Mouse (Mus musculus): Measurements from ENCODE around the gene Thbs1. TPM values are rescaled to one million over a fixed set of nuclear protein-coding genes. Genes with fewer than 3 reads are reported as not detected.

Thbs1 gene
- polyA plus RNA-seq, 1 experiment, result 9.8 TPM

DNA sequence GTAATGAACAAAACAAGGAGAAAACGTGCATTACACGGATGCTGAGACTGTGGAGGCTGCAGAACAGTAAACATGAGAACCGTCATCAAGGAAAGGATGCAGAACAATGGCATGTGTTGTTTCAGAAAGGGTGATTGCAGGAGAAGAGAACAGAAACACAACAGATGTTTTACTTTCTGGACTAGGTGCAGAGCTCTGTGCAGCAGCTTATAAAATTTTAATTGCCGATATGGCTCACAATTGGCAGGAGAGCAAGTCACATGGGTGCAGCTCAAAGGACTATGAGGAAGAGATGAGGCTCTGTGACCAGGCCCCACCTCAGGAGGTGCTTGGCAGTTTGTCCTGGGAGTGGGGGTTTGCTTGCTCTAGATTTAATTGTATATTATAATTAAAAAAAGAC lies 12.6 kb upstream of the Thbs1 start:
- no peak for TF ChIP-seq CTCF (IDR thresholded peaks at IDR 0.05; ENCODE audit: extremely low read depth, insufficient read length, insufficient replicate concordance, low read depth, low read length)
- TF ChIP-seq POLR2A (IDR thresholded peaks at IDR 0.05; ENCODE audit: low read depth, low read length), result no peak
- 22% methylated on average over 4 of the region's 4 CpGs for WGBS
- Histone ChIP-seq H3K4me1 (ENCODE audit: control insufficient read depth, insufficient read depth, insufficient read length, low read length) (no peaks in the 10 kb centered on the region), H3K36me3 (ENCODE audit: control insufficient read depth, insufficient read depth, low read length) (no peaks in the 10 kb centered on the region), H3K27ac (ENCODE audit: insufficient read depth, low read depth, low read length) (no peak overlapping the region), H3K27me3 (ENCODE audit: control insufficient read depth, insufficient read depth, low read length) (no peaks in the 10 kb centered on the region), H3K4me3 (ENCODE audit: low read depth, low read length) (no peak overlapping the region)

DNA sequence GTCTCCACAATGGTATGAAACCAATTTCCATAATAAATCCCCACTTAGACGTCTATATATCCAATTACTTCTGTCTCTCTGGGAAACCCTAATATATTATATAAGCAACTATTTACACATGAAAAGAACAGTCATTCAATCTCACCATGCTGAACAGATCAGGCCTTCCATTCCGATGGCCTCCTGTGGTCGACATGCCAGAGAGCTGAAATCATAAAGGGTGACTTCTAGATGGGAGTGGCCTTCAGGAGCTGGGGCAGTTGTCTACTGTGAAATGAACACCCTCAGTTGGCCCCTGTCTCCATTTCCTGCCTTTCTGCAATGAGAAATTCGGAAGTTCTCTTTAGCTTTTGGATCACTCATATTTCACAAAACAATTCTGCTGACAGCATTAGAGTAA lies 9.5 kb upstream of the Thbs1 start:
- Histone ChIP-seq H3K27ac (ENCODE audit: insufficient read depth, low read depth, low read length) (no peak overlapping the region), H3K36me3 (ENCODE audit: control insufficient read depth, insufficient read depth, low read length) (no peaks in the 10 kb centered on the region), H3K4me1 (ENCODE audit: control insufficient read depth, insufficient read depth, insufficient read length, low read length) (no peaks in the 10 kb centered on the region), H3K4me3 (ENCODE audit: low read depth, low read length) (no peak overlapping the region), H3K27me3 (ENCODE audit: control insufficient read depth, insufficient read depth, low read length) (no peaks in the 10 kb centered on the region)
- TF ChIP-seq CTCF (IDR thresholded peaks at IDR 0.05; ENCODE audit: extremely low read depth, insufficient read length, insufficient replicate concordance, low read depth, low read length) (no peak), POLR2A (IDR thresholded peaks at IDR 0.05; ENCODE audit: low read depth, low read length) (no peak)
- 68% methylated on average over 4 of the region's 4 CpGs for WGBS

DNA sequence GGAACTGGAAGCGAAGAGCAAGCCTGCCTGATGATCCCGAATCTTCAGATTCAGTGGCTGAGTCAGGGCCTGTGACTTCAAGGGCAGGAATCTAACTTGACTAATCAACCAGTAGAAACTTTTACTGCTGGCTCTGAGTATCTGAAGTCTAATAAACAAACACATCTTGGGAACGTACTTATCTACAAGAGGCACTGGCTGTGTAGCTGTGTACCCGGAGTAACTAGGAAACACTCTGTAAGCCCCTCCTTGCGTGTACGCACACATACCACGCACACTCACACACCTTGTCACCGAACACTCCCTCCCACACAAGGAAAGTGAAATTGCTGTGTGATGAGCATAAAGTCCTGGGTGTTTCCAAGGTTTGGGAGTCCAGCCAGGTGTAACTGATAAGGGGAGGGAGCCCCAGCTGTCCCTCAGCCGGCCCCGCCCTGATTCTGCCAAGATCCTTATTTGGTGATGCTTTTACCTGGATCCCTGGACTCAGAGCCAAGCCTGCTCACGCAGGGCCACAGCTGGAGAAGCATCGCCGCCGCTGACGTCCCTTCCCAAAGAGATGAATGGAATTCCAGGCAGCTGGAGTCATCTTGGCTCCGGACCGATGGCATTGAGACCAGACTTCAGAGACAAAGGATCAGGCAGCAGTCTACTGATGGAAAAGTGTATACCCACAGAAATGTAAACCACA lies 1.3 kb upstream of the Thbs1 start:
- no peak for TF ChIP-seq POLR2A (IDR thresholded peaks at IDR 0.05; ENCODE audit: low read depth, low read length)
- TF ChIP-seq CTCF (IDR thresholded peaks at IDR 0.05; ENCODE audit: extremely low read depth, insufficient read length, insufficient replicate concordance, low read depth, low read length), result no peak
- Histone ChIP-seq H3K4me1 (ENCODE audit: control insufficient read depth, insufficient read depth, insufficient read length, low read length) (peaks cover 10% of the 10 kb centered on the region; the same call in 1 of the 2 replicates), H3K36me3 (ENCODE audit: control insufficient read depth, insufficient read depth, low read length) (no peaks in the 10 kb centered on the region), H3K4me3 (ENCODE audit: low read depth, low read length) (no peak overlapping the region; the same call in 1 of the 2 replicates), H3K27me3 (ENCODE audit: control insufficient read depth, insufficient read depth, low read length) (no peaks in the 10 kb centered on the region), H3K27ac (ENCODE audit: insufficient read depth, low read depth, low read length) (peak overlapping the region; percentile 31)
- 15% methylated on average over 17 of the region's 17 CpGs for WGBS

DNA sequence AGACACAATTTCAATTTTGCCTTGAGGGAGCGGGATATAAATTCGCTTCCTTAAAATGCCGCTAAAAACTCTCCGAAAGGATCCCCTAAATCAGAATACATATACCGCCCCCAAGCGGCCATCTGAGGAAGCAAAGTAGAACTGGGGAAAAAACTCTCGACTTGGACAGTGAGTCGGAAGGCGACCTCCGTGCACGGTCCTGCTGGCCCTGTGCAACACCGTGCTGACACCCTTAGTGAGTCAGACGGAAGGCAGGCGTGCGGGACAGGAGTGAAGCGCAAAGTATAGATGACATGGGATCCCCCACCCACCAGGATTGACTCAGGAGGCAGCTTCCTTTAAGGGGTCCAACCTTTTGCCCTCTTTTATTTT lies 574 bp upstream of the Thbs1 start:
- 1% methylated on average over 16 of the region's 16 CpGs for WGBS
- TF ChIP-seq POLR2A (IDR thresholded peaks at IDR 0.05; ENCODE audit: low read depth, low read length), result no peak
- peak; percentile 63; the same call in 1 of the 2 replicates for TF ChIP-seq CTCF (IDR thresholded peaks at IDR 0.05; ENCODE audit: extremely low read depth, insufficient read length, insufficient replicate concordance, low read depth, low read length)

DNA sequence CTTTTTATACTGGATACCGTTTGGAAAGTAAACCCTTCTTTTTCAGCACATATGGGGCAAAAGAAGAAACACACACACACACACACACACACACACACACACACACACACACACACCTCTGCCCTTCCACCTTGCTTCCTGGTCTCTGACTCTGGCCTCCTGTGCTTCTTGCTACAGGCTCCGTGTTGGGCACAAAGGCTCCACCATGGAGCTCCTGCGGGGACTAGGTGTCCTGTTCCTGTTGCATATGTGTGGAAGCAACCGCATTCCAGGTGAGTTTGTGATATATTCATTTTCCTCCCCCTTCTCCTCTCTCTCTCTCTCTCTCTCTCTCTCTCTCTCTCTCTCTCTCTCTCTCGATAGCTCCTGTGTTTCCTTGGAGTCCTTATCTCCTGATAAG lies 762 bp downstream of the Thbs1 start:
- Histone ChIP-seq H3K4me1 (ENCODE audit: control insufficient read depth, insufficient read depth, insufficient read length, low read length) (peaks cover 10% of the 10 kb centered on the region; the same call in 1 of the 2 replicates), H3K27ac (ENCODE audit: insufficient read depth, low read depth, low read length) (no peak overlapping the region), H3K36me3 (ENCODE audit: control insufficient read depth, insufficient read depth, low read length) (peaks cover 3% of the 10 kb centered on the region; the same call in 1 of the 2 replicates), H3K4me3 (ENCODE audit: low read depth, low read length) (peak overlapping the region; percentile 60), H3K27me3 (ENCODE audit: control insufficient read depth, insufficient read depth, low read length) (no peaks in the 10 kb centered on the region)
- WGBS, result 4% methylated on average over 5 of the region's 5 CpGs
- TF ChIP-seq CTCF (IDR thresholded peaks at IDR 0.05; ENCODE audit: extremely low read depth, insufficient read length, insufficient replicate concordance, low read depth, low read length) (no peak), POLR2A (IDR thresholded peaks at IDR 0.05; ENCODE audit: low read depth, low read length) (no peak)

More for the DNA sequence above, 574 bp upstream of the Thbs1 start:
- Histone ChIP-seq H3K4me1 (ENCODE audit: control insufficient read depth, insufficient read depth, insufficient read length, low read length) (peaks cover 10% of the 10 kb centered on the region; the same call in 1 of the 2 replicates), H3K27ac (ENCODE audit: insufficient read depth, low read depth, low read length) (peak overlapping the region; percentile 61), H3K27me3 (ENCODE audit: control insufficient read depth, insufficient read depth, low read length) (no peaks in the 10 kb centered on the region), H3K36me3 (ENCODE audit: control insufficient read depth, insufficient read depth, low read length) (no peaks in the 10 kb centered on the region), H3K4me3 (ENCODE audit: low read depth, low read length) (peak overlapping the region; percentile 80)

DNA sequence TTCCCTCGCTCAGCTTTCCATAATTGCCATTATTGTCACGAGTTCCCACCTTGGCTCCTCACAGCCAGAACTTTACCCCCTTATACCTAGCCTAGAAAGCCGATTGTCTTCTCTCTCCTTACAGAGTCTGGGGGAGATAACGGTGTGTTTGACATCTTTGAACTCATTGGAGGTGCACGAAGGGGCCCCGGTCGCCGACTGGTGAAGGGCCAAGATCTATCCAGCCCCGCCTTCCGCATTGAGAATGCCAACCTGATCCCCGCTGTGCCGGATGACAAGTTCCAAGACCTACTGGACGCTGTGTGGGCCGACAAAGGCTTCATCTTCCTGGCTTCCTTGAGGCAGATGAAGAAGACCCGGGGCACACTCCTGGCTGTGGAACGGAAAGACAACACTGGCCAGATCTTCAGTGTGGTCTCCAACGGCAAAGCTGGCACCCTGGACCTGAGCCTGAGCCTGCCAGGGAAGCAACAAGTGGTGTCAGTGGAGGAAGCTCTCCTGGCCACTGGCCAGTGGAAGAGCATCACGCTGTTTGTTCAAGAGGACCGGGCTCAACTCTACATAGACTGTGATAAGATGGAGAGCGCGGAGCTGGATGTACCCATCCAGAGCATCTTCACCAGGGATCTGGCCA lies 1.3 kb downstream of the Thbs1 start:
- peaks cover 6% of the 10 kb centered on the region; the same call in 1 of the 2 replicates for H3K36me3 ChIP-seq (ENCODE audit: control insufficient read depth, insufficient read depth, low read length)
- TF ChIP-seq CTCF (IDR thresholded peaks at IDR 0.05; ENCODE audit: extremely low read depth, insufficient read length, insufficient replicate concordance, low read depth, low read length), result no peak
- TF ChIP-seq POLR2A (IDR thresholded peaks at IDR 0.05; ENCODE audit: low read depth, low read length), result no peak
- peaks cover 11% of the 10 kb centered on the region; the same call in 1 of the 2 replicates for H3K4me1 ChIP-seq (ENCODE audit: control insufficient read depth, insufficient read depth, insufficient read length, low read length)
- WGBS, result 25% methylated on average over 21 of the region's 21 CpGs
- peak overlapping the region; percentile 60 for H3K4me3 ChIP-seq (ENCODE audit: low read depth, low read length)
- no peak overlapping the region for H3K27ac ChIP-seq (ENCODE audit: insufficient read depth, low read depth, low read length)
- H3K27me3 ChIP-seq (ENCODE audit: control insufficient read depth, insufficient read depth, low read length), result no peaks in the 10 kb centered on the region
